Comparison of ENCODE assay signal across 25 mouse cellular contexts in the genomic region with DNA sequence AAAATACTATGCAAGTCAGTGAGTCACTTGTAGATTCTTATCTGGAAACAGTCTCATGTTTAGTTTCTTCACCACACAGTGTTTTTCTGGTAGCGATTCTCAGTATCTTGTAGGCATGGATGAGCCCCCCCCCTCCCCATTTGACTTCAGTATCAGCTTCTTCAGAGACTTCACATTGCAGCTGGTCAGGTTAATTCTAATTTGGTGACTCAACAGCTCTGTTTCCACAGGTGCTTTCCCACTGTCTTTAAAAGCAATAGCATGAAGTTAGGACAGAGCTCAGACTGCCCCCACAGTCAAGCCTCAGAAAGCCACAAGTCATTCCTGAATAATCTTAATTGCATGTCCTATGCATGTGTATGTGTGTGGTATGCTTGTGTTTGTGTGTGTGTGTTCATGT.
A peak's percentile ranks its signal among the peaks of the same experiment; 100 is the strongest.
DNase-seq lines count a peak whose midpoint lies in the region; ATAC-seq and TF ChIP-seq lines count a peak whose summit lies in the region.
"Had no signal": no experiment of that assay in that cellular context is flagged by ENCODE, and none has a peak within 500 bp of the region (broad histone marks: within the 10 kb centered on the region; RNA-seq: fewer than 3 reads in every experiment).

No protein-coding gene starts in this region.

- in situ Hi-C loops in CH12.LX (cut with MboI; ENCODE audit: low pct_ligation_motif_present, low pct_unique_long_range_greater_than_20kb, low sequenced_read_pairs) = loop anchor here (25.0 kb wide), 1 partner anchor 936 kb away; no protein-coding TSS in a partner anchor

- dilution Hi-C loops in CH12.LX (cut with MboI; ENCODE audit: extremely low pct_ligation_motif_present, extremely low pct_unique_long_range_greater_than_20kb, low sequenced_read_pairs) = no loop called here

- no peaks in the 10 kb centered on the region for H3K36me3 ChIP-seq in CH12.LX (replicated peaks in 1 of 2; ENCODE audit: control insufficient read depth in 1 of 2, insufficient read depth in 1 of 2, low read length in 1 of 2)
- H3K36me3 ChIP-seq in heart, embryonic 12.5 days = no peaks in the 10 kb centered on the region
- H3K36me3 ChIP-seq: embryonic facial prominence, embryonic 13.5 days; embryonic facial prominence, embryonic 15.5 days; forebrain, embryonic 10.5 days; forebrain, embryonic 15.5 days had no signal

- H3K4me3 ChIP-seq in CH12.LX (replicated peaks in 1 of 3; ENCODE audit: low read depth in 2 of 3, low read length in 2 of 3, poor library complexity in 1 of 3) = no peak overlapping the region
- no peak overlapping the region for H3K4me3 ChIP-seq in heart, embryonic 12.5 days
- H3K4me3 ChIP-seq: embryonic facial prominence, embryonic 13.5 days; embryonic facial prominence, embryonic 15.5 days; erythroblast, embryonic 14.5 days; forebrain, embryonic 10.5 days; forebrain, embryonic 13.5 days; forebrain, embryonic 15.5 days had no signal

- no peaks in the 10 kb centered on the region for H3K9me3 ChIP-seq in CH12.LX (replicated peaks; ENCODE audit: low read length)
- H3K9me3 ChIP-seq in heart, embryonic 12.5 days (replicated peaks) = no peaks in the 10 kb centered on the region
- H3K9me3 ChIP-seq: embryonic facial prominence, embryonic 13.5 days; embryonic facial prominence, embryonic 15.5 days; forebrain, embryonic 10.5 days; forebrain, embryonic 13.5 days; forebrain, embryonic 15.5 days had no signal

- 85% methylated on average over 1 of the region's 1 CpGs for WGBS in heart, embryonic 12.5 days

- no peaks in the 10 kb centered on the region for H3K79me2 ChIP-seq in CH12.LX (replicated peaks; ENCODE audit: control insufficient read depth, extremely low read depth, insufficient read depth, poor library complexity, severe bottlenecking)

- H3K27me3 ChIP-seq in CH12.LX (replicated peaks) = no peaks in the 10 kb centered on the region
- no peaks in the 10 kb centered on the region for H3K27me3 ChIP-seq in heart, embryonic 12.5 days (replicated peaks)
- H3K27me3 ChIP-seq: embryonic facial prominence, embryonic 13.5 days; embryonic facial prominence, embryonic 15.5 days; forebrain, embryonic 13.5 days; forebrain, embryonic 15.5 days; Patski had no signal

- no peak overlapping the region for H3K9ac ChIP-seq in CH12.LX (ENCODE audit: insufficient read depth, low read depth)
- H3K9ac ChIP-seq in heart, embryonic 12.5 days = no peak overlapping the region
- H3K9ac ChIP-seq: embryonic facial prominence, embryonic 13.5 days; embryonic facial prominence, embryonic 15.5 days; forebrain, embryonic 13.5 days; forebrain, embryonic 15.5 days; forebrain, postnatal 0 days had no signal

- H3K27ac ChIP-seq in CH12.LX (ENCODE audit: insufficient read depth, low read depth) = no peak overlapping the region
- H3K27ac ChIP-seq in heart, embryonic 12.5 days (ENCODE audit: poor library complexity, severe bottlenecking) = no peak overlapping the region
- H3K27ac ChIP-seq: embryonic facial prominence, embryonic 13.5 days; embryonic facial prominence, embryonic 15.5 days; forebrain, embryonic 10.5 days; forebrain, embryonic 13.5 days; forebrain, embryonic 15.5 days had no signal

- H3K4me2 ChIP-seq in CH12.LX (ENCODE audit: insufficient read depth, low read depth, poor library complexity, severe bottlenecking) = 0 out of 2 replicates have a peak overlapping the region, but pooled peaks have one; percentile 14
- no peak overlapping the region for H3K4me2 ChIP-seq in heart, embryonic 12.5 days
- H3K4me2 ChIP-seq: embryonic facial prominence, embryonic 13.5 days; embryonic facial prominence, embryonic 15.5 days; forebrain, embryonic 13.5 days; forebrain, embryonic 15.5 days had no signal

- no peak for TF ChIP-seq POLR2A in CH12.LX (IDR thresholded peaks at IDR 0.05; ENCODE audit: low read depth, low read length)

- ATAC-seq in inflammation-experienced regulatory T-cells, adult 6 months = peak; percentile 38
- ATAC-seq in heart, embryonic 12.5 days (ENCODE audit: insufficient number of reproducible peaks, low FRiP score) = no peak
- ATAC-seq: activated CD4-positive, CD25-positive, alpha-beta regulatory T cell, adult 4 months; forebrain, embryonic 13.5 days; forebrain, embryonic 15.5 days; forebrain, postnatal 0 days; Patski had no signal

- peak; percentile 66 for TF ChIP-seq EP300 in CH12.LX (IDR thresholded peaks at IDR 0.05; ENCODE audit: low read length)

- DNase-seq in 416B (ENCODE audit: low read depth) = peak; percentile 64
- DNase-seq in CD4-positive, CD25-positive, alpha-beta regulatory T cell, adult 2 months (ENCODE audit: low read depth, low spot score) = peak; percentile 18
- peak; percentile 68 for DNase-seq in CH12.LX (ENCODE audit: extremely low read depth)
- DNase-seq in Muller cell, postnatal 12 days (ENCODE audit: inconsistent ontology term) = no peak
- DNase-seq in lung, postnatal 36 days = no peak
- DNase-seq: adrenal gland, adult 8-10 months; adrenal gland, postnatal 14 days; adrenal gland, postnatal 36 days; cerebellum, adult 11-12 months; cerebellum, adult 2 months; cerebellum, adult 9-10 months; cerebellum, postnatal 14 days; cerebellum, postnatal 36 days; embryo, embryonic 11 days; forebrain, postnatal 0 days had no signal

- peaks cover 3 to 23% of the 10 kb centered on the region in 2 experiments for H3K4me1 ChIP-seq in CH12.LX (ENCODE audit: control insufficient read depth in 1 of 2, insufficient read depth in 2 of 2)
- H3K4me1 ChIP-seq in heart, embryonic 12.5 days (replicated peaks) = peaks cover 31% of the 10 kb centered on the region
- H3K4me1 ChIP-seq: forebrain, embryonic 13.5 days; forebrain, embryonic 15.5 days had no signal

- TF ChIP-seq CTCF in CH12.LX (conservative IDR thresholded peaks at IDR 0.05 in 1 of 2, IDR thresholded peaks at IDR 0.05 in 1 of 2; ENCODE audit: low read depth in 2 of 2, low read length in 2 of 2) = peak in 1 of 2 experiments; percentile 1; a peak in 1 of 4 replicates

- no peak; the same call in 1 of the 2 replicates for TF ChIP-seq RAD21 in CH12.LX (IDR thresholded peaks at IDR 0.05; ENCODE audit: low read depth, low read length)

TF ChIP-seq in CH12.LX, 34 proteins besides CTCF, POLR2A, EP300 and RAD21:
- peak; percentile 32; the same call in 1 of the 2 replicates for TF ChIP-seq MAZ (IDR thresholded peaks at IDR 0.05; ENCODE audit: low read depth, low read length)
- no peak for TF ChIP-seq E2F4 (IDR thresholded peaks at IDR 0.05; ENCODE audit: insufficient replicate concordance, low read depth, low read length)
- 0 out of 2 replicates have a peak, but pooled peaks have one; percentile 23 for TF ChIP-seq JUN (IDR thresholded peaks at IDR 0.05; ENCODE audit: insufficient read depth, low read depth, low read length)
- peak; percentile 74; the same call in 1 of the 2 replicates for TF ChIP-seq MEF2A (IDR thresholded peaks at IDR 0.05; ENCODE audit: borderline replicate concordance, low read depth, low read length)
- TF ChIP-seq MAFK (IDR thresholded peaks at IDR 0.05; ENCODE audit: insufficient replicate concordance, low read length) = 0 out of 2 replicates have a peak, but pooled peaks have one; percentile 30
- TF ChIP-seq IRF4 (IDR thresholded peaks at IDR 0.05; ENCODE audit: low read depth, low read length) = peak; percentile 37; the same call in 1 of the 2 replicates
- no peak for TF ChIP-seq USF2 (conservative IDR thresholded peaks at IDR 0.05; ENCODE audit: low read depth, low read length)
- no peak for TF ChIP-seq NELFE (IDR thresholded peaks at IDR 0.05; ENCODE audit: low read depth, low read length)
- peak; percentile 77 for TF ChIP-seq ETS1 (conservative IDR thresholded peaks at IDR 0.05; ENCODE audit: low read depth, low read length)
- peak; percentile 50; the same call in 1 of the 2 replicates for TF ChIP-seq TCF12 (IDR thresholded peaks at IDR 0.05; ENCODE audit: low read depth, low read length)
- no peak for TF ChIP-seq NRF1 (IDR thresholded peaks at IDR 0.05; ENCODE audit: low read depth, low read length)
- no peak for TF ChIP-seq JUND (conservative IDR thresholded peaks at IDR 0.05; ENCODE audit: low read depth, low read length)
- no peak for TF ChIP-seq MAX (IDR thresholded peaks at IDR 0.05; ENCODE audit: low read length)
- no peak for TF ChIP-seq ZKSCAN1 (IDR thresholded peaks at IDR 0.05; ENCODE audit: borderline replicate concordance, low read depth, low read length)
TF ChIP-seq in CH12.LX: peak in this region for 7.

Comparison
In these comparisons a context has a peak if more than half of its experiments do, and no peak if none do; other contexts are left out.
1. DNase-seq: peak in 416B (single experiment), CD4-positive, CD25-positive, alpha-beta regulatory T cell, adult 2 months (single experiment) and CH12.LX (single experiment); none in Muller cell, postnatal 12 days (single experiment) and lung, postnatal 36 days (single experiment).